19 mouse cellular contexts compared by ENCODE assay signal in the genomic region with DNA sequence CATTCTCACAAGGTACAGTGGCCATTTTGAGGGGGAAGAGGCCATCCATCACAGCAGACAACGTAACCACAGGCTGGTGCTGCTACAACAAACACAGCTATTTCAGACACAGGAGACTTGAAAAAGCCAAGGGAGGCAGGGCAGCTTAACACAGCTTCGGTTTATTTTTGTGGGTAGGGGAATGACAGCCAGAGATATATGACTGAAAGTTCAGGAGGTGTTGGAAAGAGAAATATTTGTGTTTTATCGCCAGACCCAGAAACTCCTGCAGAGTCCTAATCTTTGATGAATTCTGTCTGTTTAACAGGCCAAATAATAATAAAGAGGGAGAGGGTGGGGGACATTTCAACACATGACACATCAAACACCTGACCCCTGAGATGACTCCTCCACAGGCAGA. TPM values are rescaled to one million over a fixed set of nuclear protein-coding genes. Genes with fewer than 3 reads are reported as not detected.
DNase-seq lines count a peak whose midpoint lies in the region; ATAC-seq and TF ChIP-seq lines count a peak whose summit lies in the region.
"Had no signal": no experiment of that assay in that cellular context is flagged by ENCODE, and none has a peak within 500 bp of the region (broad histone marks: within the 10 kb centered on the region; RNA-seq: fewer than 3 reads in every experiment).

No protein-coding gene starts in this region.

- 0 out of 2 replicates have a peak, but pooled peaks have one; percentile 7 for ATAC-seq in heart, embryonic 12.5 days (ENCODE audit: insufficient number of reproducible peaks, low FRiP score)
- ATAC-seq in kidney, postnatal 0 days (replicated peaks; ENCODE audit: low FRiP score, low read depth): no peak
- ATAC-seq in common myeloid progenitor, adult 5-6 weeks (replicated peaks; ENCODE audit: low read depth, poor library complexity, severe bottlenecking): peak; percentile 75
- ATAC-seq in activated CD4-positive, CD25-positive, alpha-beta regulatory T cell, adult 4 months: no peak
- ATAC-seq: forebrain, postnatal 0 days; intestine, postnatal 0 days; midbrain, embryonic 16.5 days had no signal

- no peaks in the 10 kb centered on the region for H3K36me3 ChIP-seq in heart, embryonic 12.5 days
- no peaks in the 10 kb centered on the region for H3K36me3 ChIP-seq in kidney, postnatal 0 days (ENCODE audit: insufficient read depth, low read length)
- H3K36me3 ChIP-seq: liver, embryonic 13.5 days had no signal

- no peaks in the 10 kb centered on the region for H3K27me3 ChIP-seq in heart, embryonic 12.5 days (replicated peaks)
- H3K27me3 ChIP-seq in kidney, postnatal 0 days (ENCODE audit: insufficient read depth, low read length): no peaks in the 10 kb centered on the region
- H3K27me3 ChIP-seq: liver, embryonic 13.5 days had no signal

- no peak for DNase-seq in heart, adult 11 months
- DNase-seq in kidney, postnatal 0 days (ENCODE audit: low spot score): peak; percentile 75
- no peak for DNase-seq in kidney, postnatal 25 days
- peak; percentile 75 for DNase-seq in mesoderm, embryonic 11.5 days (ENCODE audit: low read depth, low spot score)
- DNase-seq in adrenal gland, adult 18-20 months (ENCODE audit: low spot score in 2 of 2): no peak
- DNase-seq: adrenal gland, postnatal 25 days; B cell, adult 2 months; cerebellum, postnatal 25 days; forebrain, postnatal 0 days; gastrocnemius, postnatal 14 days; liver, embryonic 13.5 days; lung, postnatal 14 days; thymus, postnatal 14 days had no signal

- H3K4me3 ChIP-seq in heart, embryonic 12.5 days: no peak overlapping the region
- no peak overlapping the region for H3K4me3 ChIP-seq in kidney, postnatal 0 days (replicated peaks; ENCODE audit: low read depth, low read length)
- H3K4me3 ChIP-seq: liver, embryonic 13.5 days had no signal

- TF ChIP-seq CTCF in kidney, postnatal 0 days (IDR thresholded peaks at IDR 0.05; ENCODE audit: low read depth): no peak

- 15% methylated on average over 3 of the region's 3 CpGs for WGBS in heart, embryonic 12.5 days
- WGBS in kidney, postnatal 0 days: 11% methylated on average over 3 of the region's 3 CpGs

- H3K27ac ChIP-seq in heart, embryonic 12.5 days (ENCODE audit: poor library complexity, severe bottlenecking): peak overlapping the region; percentile 84
- peak overlapping the region; percentile 63 for H3K27ac ChIP-seq in kidney, postnatal 0 days
- H3K27ac ChIP-seq: hindbrain, embryonic 14.5 days; liver, embryonic 13.5 days had no signal

- no peak overlapping the region for H3K9ac ChIP-seq in heart, embryonic 12.5 days
- no peak overlapping the region for H3K9ac ChIP-seq in kidney, postnatal 0 days (ENCODE audit: low read depth, low read length)
- H3K9ac ChIP-seq: forebrain, postnatal 0 days; hindbrain, embryonic 14.5 days; liver, embryonic 13.5 days had no signal

- H3K4me1 ChIP-seq in heart, embryonic 12.5 days (replicated peaks): peaks cover 54% of the 10 kb centered on the region
- peaks cover 22% of the 10 kb centered on the region for H3K4me1 ChIP-seq in kidney, postnatal 0 days (replicated peaks; ENCODE audit: insufficient read depth, low read length)

- no peak overlapping the region for H3K4me2 ChIP-seq in heart, embryonic 12.5 days
- H3K4me2 ChIP-seq in kidney, postnatal 0 days (ENCODE audit: low read length): no peak overlapping the region
- H3K4me2 ChIP-seq: hindbrain, embryonic 14.5 days; liver, embryonic 13.5 days had no signal

- H3K9me3 ChIP-seq in heart, embryonic 12.5 days (replicated peaks): no peaks in the 10 kb centered on the region
- H3K9me3 ChIP-seq in kidney, postnatal 0 days (replicated peaks; ENCODE audit: low read length): no peaks in the 10 kb centered on the region
- H3K9me3 ChIP-seq: liver, embryonic 13.5 days had no signal

RNA-seq across cellular contexts. Expression of gene Rock2, which starts 28.2 kb away (rescaled TPM):
- polyA plus RNA-seq in heart, embryonic 12.5 days (2016; fragmentation: Nextera tagmentation; extraction: Ambion mirVana): 29.7 and 32.0 TPM in 2 replicates
- 14.6 and 15.9 TPM in 2 replicates for polyA plus RNA-seq in kidney, postnatal 0 days (2015; fragmentation: Nextera tagmentation; extraction: Ambion mirVana)
- total RNA-seq in common myeloid progenitor, adult 5-6 weeks (2017): 78.2 and 80.4 TPM in 2 replicates
- polyA plus RNA-seq in activated CD4-positive, CD25-positive, alpha-beta regulatory T cell, adult 4 months (2017; shearing (Covaris generic)): 10 to 100 TPM; 10.8 to 11.3 TPM
- 10 to 100 TPM; 71.8 to 77.7 TPM for total RNA-seq in adrenal gland, adult 18-20 months (2021)

RNA-seq across cellular contexts. Expression of gene E2f6, which starts 55.7 kb away (rescaled TPM):
- 62.7 and 63.4 TPM in 2 replicates for polyA plus RNA-seq in heart, embryonic 12.5 days (2016; fragmentation: Nextera tagmentation; extraction: Ambion mirVana)
- polyA plus RNA-seq in kidney, postnatal 0 days (2015; fragmentation: Nextera tagmentation; extraction: Ambion mirVana): 25.3 and 26.8 TPM in 2 replicates
- total RNA-seq in common myeloid progenitor, adult 5-6 weeks (2017): 38.9 and 54.0 TPM in 2 replicates
- polyA plus RNA-seq in activated CD4-positive, CD25-positive, alpha-beta regulatory T cell, adult 4 months (2017; shearing (Covaris generic)): 1 to 10 TPM; 3.3 to 3.6 TPM
- total RNA-seq in adrenal gland, adult 18-20 months (2021): 10 to 100 TPM; 39.5 to 41.5 TPM

Comparison
In these comparisons a context has a peak if more than half of its experiments do, and no peak if none do; other contexts are left out.
1. DNase-seq: peak in kidney, postnatal 0 days (single experiment) and mesoderm, embryonic 11.5 days (single experiment); none in heart, adult 11 months (single experiment), kidney, postnatal 25 days (0 of 2) and adrenal gland, adult 18-20 months (0 of 2).
2. ATAC-seq: peak in heart, embryonic 12.5 days (single experiment) and common myeloid progenitor, adult 5-6 weeks (single experiment); none in kidney, postnatal 0 days (single experiment) and activated CD4-positive, CD25-positive, alpha-beta regulatory T cell, adult 4 months (single experiment).